Mouse (Mus musculus): Measurements from ENCODE around the gene Mapk9. TPM values are rescaled to one million over a fixed set of nuclear protein-coding genes. Genes with fewer than 3 reads are reported as not detected.

The Mapk9 gene
- polyA plus RNA-seq, 1 experiment from 2014 or later = 54.0 TPM

- H3K36me3 ChIP-seq = peaks cover 59% of the 10 kb centered on the region
Observed at GRCm38 (mm10) chr11:49872779-49873178, 26.2 kb downstream of the Mapk9 start.

GRCm38 (mm10) chr11:49876948-49877817 lies 30.6 kb downstream of the Mapk9 start:
- Histone ChIP-seq H3K27ac (peak overlapping the region; percentile 36; the same call in 1 of the 2 replicates), H3K36me3 (peaks cover 67% of the 10 kb centered on the region), H3K9ac (no peak overlapping the region), H3K4me2 (no peak overlapping the region), H3K4me3 (no peak overlapping the region), H3K27me3 (no peaks in the 10 kb centered on the region), H3K4me1 (replicated peaks) (peaks cover 13% of the 10 kb centered on the region), H3K9me3 (no peaks in the 10 kb centered on the region)
- ATAC-seq (ENCODE audit: low FRiP score) = peak; percentile 65; the same call in 1 of the 2 replicates
- 88% methylated on average over 8 of the region's 8 CpGs for WGBS

More at GRCm38 (mm10) chr11:49872779-49873178, 26.2 kb downstream of the Mapk9 start:
- Histone ChIP-seq H3K4me2 (no peak overlapping the region), H3K9me3 (no peaks in the 10 kb centered on the region), H3K4me1 (replicated peaks) (peaks cover 13% of the 10 kb centered on the region), H3K27me3 (no peaks in the 10 kb centered on the region), H3K27ac (no peak overlapping the region), H3K4me3 (no peak overlapping the region), H3K9ac (no peak overlapping the region)
- ATAC-seq (ENCODE audit: low FRiP score) = no peak
- 93% methylated on average over 6 of the region's 6 CpGs for WGBS

DNA sequence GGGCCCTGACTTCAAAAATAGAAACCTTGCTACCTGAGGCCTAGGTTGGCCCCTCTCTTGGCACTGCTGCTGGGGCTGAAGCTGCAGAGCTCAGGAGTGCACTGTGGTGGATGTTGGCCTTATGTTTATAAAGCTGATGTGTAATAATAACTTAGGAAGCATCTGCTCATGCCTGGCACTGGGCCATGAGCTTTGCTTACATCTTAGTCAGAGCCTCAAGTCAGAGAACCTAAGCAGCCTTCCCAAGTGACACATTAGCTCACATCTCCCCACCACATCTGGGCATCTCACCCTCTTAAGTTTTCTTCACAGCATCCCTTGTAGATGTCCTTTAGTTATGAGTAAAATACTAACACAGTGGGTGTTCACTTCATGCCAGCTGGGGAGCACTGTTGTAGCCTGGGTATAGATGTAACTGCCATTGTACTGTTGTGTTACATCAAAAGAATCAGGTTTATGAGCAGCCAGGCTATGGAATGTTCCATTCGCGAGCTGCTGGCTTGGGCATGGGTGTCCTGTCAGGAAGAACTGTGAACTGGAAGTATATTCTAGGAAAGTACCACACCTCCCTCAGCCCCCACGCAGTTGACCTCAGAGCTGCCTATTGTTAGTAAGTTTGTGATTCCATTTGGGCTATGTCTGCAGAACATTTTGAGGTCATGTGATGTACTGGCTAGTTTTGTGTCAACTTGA lies 33.5 kb downstream of the Mapk9 start:
- H3K9me3 ChIP-seq = no peaks in the 10 kb centered on the region
- H3K27me3 ChIP-seq = no peaks in the 10 kb centered on the region
- no peak for ATAC-seq (ENCODE audit: low FRiP score)
- H3K9ac ChIP-seq = no peak overlapping the region
- H3K4me2 ChIP-seq = no peak overlapping the region
- H3K27ac ChIP-seq = no peak overlapping the region
- 87% methylated on average over 3 of the region's 3 CpGs for WGBS
- peaks cover 13% of the 10 kb centered on the region for H3K4me1 ChIP-seq (replicated peaks)
- H3K4me3 ChIP-seq = no peak overlapping the region
- peaks cover 67% of the 10 kb centered on the region for H3K36me3 ChIP-seq

DNA sequence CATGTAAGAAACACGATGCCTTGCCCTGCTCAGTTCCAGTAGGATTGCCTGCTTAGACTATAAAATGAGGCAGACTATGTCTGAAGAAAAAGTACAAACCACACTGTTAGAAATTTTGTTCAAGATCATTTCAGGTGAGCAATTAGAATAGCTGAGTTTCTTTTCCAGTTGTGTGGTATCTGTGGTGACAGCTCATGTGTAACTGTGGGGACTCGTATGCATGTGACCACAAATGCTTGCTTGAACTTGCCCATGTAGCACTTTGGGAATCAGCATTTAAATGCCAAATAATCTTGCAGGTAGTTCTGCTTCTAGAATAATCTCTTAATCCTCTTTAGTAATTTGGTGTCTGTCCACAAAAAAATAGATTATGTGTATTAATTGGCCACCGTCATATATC lies 36.8 kb downstream of the Mapk9 start:
- no peak overlapping the region for H3K4me2 ChIP-seq
- 90% methylated on average over 3 of the region's 3 CpGs for WGBS
- peaks cover 73% of the 10 kb centered on the region for H3K36me3 ChIP-seq
- no peaks in the 10 kb centered on the region for H3K9me3 ChIP-seq
- no peak overlapping the region for H3K9ac ChIP-seq
- no peaks in the 10 kb centered on the region for H3K4me1 ChIP-seq (replicated peaks)
- H3K27me3 ChIP-seq = no peaks in the 10 kb centered on the region
- no peak overlapping the region for H3K4me3 ChIP-seq
- ATAC-seq (ENCODE audit: low FRiP score) = no peak
- no peak overlapping the region for H3K27ac ChIP-seq

- Histone ChIP-seq H3K4me2 (no peak overlapping the region), H3K9me3 (no peaks in the 10 kb centered on the region), H3K27ac (no peak overlapping the region), H3K9ac (no peak overlapping the region), H3K4me3 (no peak overlapping the region), H3K27me3 (no peaks in the 10 kb centered on the region), H3K4me1 (replicated peaks) (no peaks in the 10 kb centered on the region), H3K36me3 (peaks cover 36% of the 10 kb centered on the region)
- 76% methylated on average over 5 of the region's 5 CpGs for WGBS
- ATAC-seq (ENCODE audit: low FRiP score) = no peak
Observed at GRCm38 (mm10) chr11:49888469-49888868, 41.9 kb downstream of the Mapk9 start.

- no peak overlapping the region for H3K4me3 ChIP-seq
- WGBS = 95% methylated on average over 5 of the region's 5 CpGs
- no peak overlapping the region for H3K27ac ChIP-seq
- H3K27me3 ChIP-seq = no peaks in the 10 kb centered on the region
- no peaks in the 10 kb centered on the region for H3K9me3 ChIP-seq
- ATAC-seq (ENCODE audit: low FRiP score) = no peak
- H3K9ac ChIP-seq = no peak overlapping the region
- H3K4me1 ChIP-seq (replicated peaks) = no peaks in the 10 kb centered on the region
- peaks cover 13% of the 10 kb centered on the region for H3K36me3 ChIP-seq
- no peak overlapping the region for H3K4me2 ChIP-seq
Observed at GRCm38 (mm10) chr11:49891993-49892392, 45.4 kb downstream of the Mapk9 start.

DNA sequence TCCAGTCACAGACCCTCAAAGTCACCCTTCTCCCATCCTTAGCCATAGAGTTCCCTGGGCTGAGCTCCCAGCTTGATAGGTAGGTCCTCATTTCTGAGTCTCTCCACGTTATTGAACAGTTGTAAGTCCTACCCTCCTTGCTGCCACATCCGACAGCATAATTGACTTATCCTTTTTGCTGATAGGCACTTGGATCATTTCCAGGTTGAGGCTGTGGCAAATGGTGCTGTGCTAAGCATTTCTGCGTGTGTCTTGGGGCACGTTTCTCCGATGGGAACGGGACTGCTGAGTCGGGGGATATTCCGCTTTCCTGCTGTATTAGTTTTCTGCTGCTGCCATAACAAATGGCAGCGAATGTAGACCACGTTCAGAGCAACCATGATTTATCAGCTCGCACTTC lies 47.3 kb downstream of the Mapk9 start:
- no peaks in the 10 kb centered on the region for H3K4me1 ChIP-seq (replicated peaks)
- H3K9ac ChIP-seq = no peak overlapping the region
- H3K27me3 ChIP-seq = no peaks in the 10 kb centered on the region
- H3K27ac ChIP-seq = 0 out of 2 replicates have a peak overlapping the region, but pooled peaks have one; percentile 18
- no peak overlapping the region for H3K4me3 ChIP-seq
- no peak overlapping the region for H3K4me2 ChIP-seq
- peaks cover 4% of the 10 kb centered on the region; the same call in 1 of the 2 replicates for H3K36me3 ChIP-seq
- WGBS = 69% methylated on average over 11 of the region's 11 CpGs
- no peak for ATAC-seq (ENCODE audit: low FRiP score)
- H3K9me3 ChIP-seq = peaks cover 7% of the 10 kb centered on the region; the same call in 1 of the 2 replicates

GRCm38 (mm10) chr11:49895966-49896590 lies 49.5 kb downstream of the Mapk9 start:
- H3K27ac ChIP-seq = no peak overlapping the region
- peaks cover 7% of the 10 kb centered on the region; the same call in 1 of the 2 replicates for H3K9me3 ChIP-seq
- WGBS = 66% methylated on average over 6 of the region's 6 CpGs
- H3K27me3 ChIP-seq = peaks cover 18% of the 10 kb centered on the region
- no peaks in the 10 kb centered on the region for H3K36me3 ChIP-seq
- no peak overlapping the region for H3K9ac ChIP-seq
- ATAC-seq (ENCODE audit: low FRiP score) = no peak
- no peak overlapping the region for H3K4me3 ChIP-seq
- H3K4me2 ChIP-seq = no peak overlapping the region
- H3K4me1 ChIP-seq (replicated peaks) = peaks cover under 1% of the 10 kb centered on the region

DNA sequence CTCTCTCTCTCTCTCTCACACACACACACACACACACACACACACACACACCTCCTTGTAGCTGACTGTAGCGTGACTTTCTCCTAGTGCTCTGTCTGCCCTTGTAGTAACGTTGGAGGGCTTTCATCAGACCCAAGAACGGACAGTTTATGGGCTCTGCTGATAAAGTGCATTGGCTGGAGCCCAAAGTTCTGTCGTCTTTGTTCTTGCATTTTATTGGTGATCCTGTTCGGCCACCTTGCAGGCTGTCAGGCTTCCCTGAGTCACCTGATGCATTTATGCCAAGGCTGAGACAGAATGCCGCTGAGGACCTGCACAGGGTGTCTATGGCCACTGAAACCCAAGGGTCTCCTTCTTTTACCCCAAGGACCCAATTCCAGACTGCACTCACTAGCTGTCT lies 53.5 kb downstream of the Mapk9 start:
- no peak overlapping the region for H3K4me2 ChIP-seq
- H3K4me3 ChIP-seq = no peak overlapping the region
- no peak for ATAC-seq (ENCODE audit: low FRiP score)
- no peak overlapping the region for H3K27ac ChIP-seq
- H3K9ac ChIP-seq = no peak overlapping the region
- peaks cover 5% of the 10 kb centered on the region for H3K4me1 ChIP-seq (replicated peaks)
- WGBS = 79% methylated on average over 6 of the region's 6 CpGs
- no peaks in the 10 kb centered on the region for H3K36me3 ChIP-seq
- peaks cover 7% of the 10 kb centered on the region; the same call in 1 of the 2 replicates for H3K9me3 ChIP-seq
- H3K27me3 ChIP-seq = peaks cover 36% of the 10 kb centered on the region

DNA sequence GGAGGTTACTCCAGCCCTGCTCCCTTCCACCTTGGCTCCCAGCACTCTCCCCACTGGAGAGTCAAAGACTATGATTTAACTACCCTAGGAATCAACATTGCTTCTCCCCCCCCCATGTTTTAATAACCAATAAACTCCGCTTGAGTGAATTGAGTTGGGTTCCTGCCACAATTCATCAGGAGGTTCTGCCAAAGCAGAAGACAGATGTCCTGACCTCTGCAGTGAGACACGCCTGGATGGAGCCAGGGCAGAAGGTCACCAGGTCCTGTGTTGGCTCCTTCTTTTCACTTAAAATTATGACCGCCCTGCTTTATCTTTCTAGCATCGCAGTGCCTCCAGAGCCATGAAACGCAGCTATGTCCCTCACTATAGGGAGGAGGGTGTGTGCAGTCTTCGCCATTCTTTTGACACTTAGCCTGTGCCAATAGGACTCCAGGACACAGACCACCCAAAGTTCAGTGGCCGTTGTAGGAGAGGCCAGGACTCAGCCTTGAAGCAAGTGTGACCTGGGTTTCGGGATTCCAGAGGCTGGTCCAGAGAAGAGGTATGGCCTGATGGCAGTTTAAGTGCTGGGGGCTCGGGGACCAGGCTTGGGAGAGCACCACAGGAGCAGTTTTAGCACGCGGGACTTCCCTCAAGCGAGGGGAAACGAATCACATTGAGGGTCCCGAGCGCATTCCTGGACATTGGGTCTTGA lies 54.6 kb downstream of the Mapk9 start:
- Histone ChIP-seq H3K27ac (no peak overlapping the region), H3K9ac (peak overlapping the region; percentile 89), H3K27me3 (peaks cover 36% of the 10 kb centered on the region), H3K4me2 (peak overlapping the region; percentile 90), H3K4me3 (peak overlapping the region; percentile 72), H3K4me1 (replicated peaks) (peaks cover 5% of the 10 kb centered on the region), H3K36me3 (no peaks in the 10 kb centered on the region), H3K9me3 (peaks cover 7% of the 10 kb centered on the region; the same call in 1 of the 2 replicates)
- WGBS = 24% methylated on average over 15 of the region's 15 CpGs
- peak; percentile 32 for ATAC-seq (ENCODE audit: low FRiP score)

DNA sequence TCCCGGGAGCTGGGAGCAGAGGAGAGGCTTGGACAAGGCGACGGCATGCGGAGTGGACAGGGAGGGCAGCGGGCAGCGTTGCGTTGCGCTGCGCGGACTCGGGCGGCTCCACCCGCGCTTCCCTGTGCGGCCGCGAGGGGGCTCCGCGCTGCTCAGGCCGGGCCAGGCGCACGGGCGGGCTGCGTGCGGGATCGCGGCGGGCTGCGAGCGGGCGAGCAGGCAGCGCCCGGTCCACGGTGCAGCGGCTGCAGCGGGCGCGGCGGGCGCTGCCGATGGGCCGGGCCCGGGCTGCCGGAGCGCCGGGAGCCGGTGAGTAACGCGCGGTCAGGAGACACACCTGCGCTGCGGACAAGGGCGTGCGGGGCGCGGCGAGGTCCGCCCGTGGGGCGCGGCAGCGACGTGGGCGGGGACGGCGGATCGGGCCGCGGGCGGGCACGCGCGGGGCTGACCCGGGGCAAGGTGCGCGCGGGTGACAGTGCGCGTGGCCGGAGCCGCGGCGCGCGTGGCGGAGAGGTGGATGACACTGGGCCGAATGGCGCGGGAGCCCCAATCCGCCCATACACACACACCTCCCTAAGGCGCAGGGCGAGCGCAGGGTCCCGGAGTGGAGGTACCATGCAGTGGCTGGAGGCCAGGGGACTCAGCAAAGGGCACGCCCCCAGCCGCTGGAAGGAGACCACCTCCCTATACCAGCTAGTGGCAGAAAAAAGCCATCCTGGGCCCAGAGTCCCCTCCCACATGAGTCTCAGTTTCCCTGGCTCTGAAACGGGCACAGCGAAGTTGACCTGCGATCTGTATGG lies 55.3 kb downstream of the Mapk9 start, which contains the start of gene Rasgef1c:
TSS of gene Rasgef1c (plus strand) at position 177 of the 800 bp plus-strand sequence.
- peak within 1 kb of the TSS; percentile 40; the same call in 1 of the 2 replicates for H3K27ac ChIP-seq
- H3K4me1 ChIP-seq (replicated peaks) = peaks cover 5% of the 10 kb centered on the region
- H3K4me3 ChIP-seq = peak within 1 kb of the TSS; percentile 72
- peaks cover 36% of the 10 kb centered on the region for H3K27me3 ChIP-seq
- H3K36me3 ChIP-seq = no peaks in the 10 kb centered on the region
- H3K4me2 ChIP-seq = peak within 1 kb of the TSS; percentile 90
- peaks cover 7% of the 10 kb centered on the region; the same call in 1 of the 2 replicates for H3K9me3 ChIP-seq
- peak; percentile 93 for ATAC-seq (ENCODE audit: low FRiP score)
- WGBS = 2% methylated on average over 92 of the region's 99 CpGs
- H3K9ac ChIP-seq = peak within 1 kb of the TSS; percentile 89

Data from hindbrain, embryonic 13.5 days (tissue).